Mouse (Mus musculus) left cerebral cortex, adult 18-20 months (tissue): ENCODE measurements around the gene Lrmda. TPM values are rescaled to one million over a fixed set of nuclear protein-coding genes. Genes with fewer than 3 reads are reported as not detected.
A peak's percentile ranks its signal among the peaks of the same experiment; 100 is the strongest.

Experiments
- DNase-seq, 2 experiments: peaks; one replicate each; pipeline ENCODE4 v3.0.0; 2021 to 2022; ENCODE audit warnings: low spot score in 2 of 2, mixed read lengths in 1 of 2
- total RNA-seq, 2 experiments: library from RNA; stranded (reverse); gene quantifications; 2 replicates each; pipeline ENCODE4 v1.2.3; 2021

Gene Lrmda
- total RNA-seq, 2 experiments from 2014 or later: 1.4 to 1.7 TPM

GRCm38 (mm10) chr14:22306759-22307158 lies 287.2 kb downstream of the Lrmda start:
- DNase-seq: no peak

- DNase-seq: no peak
Observed at GRCm38 (mm10) chr14:22308059-22308458, 288.5 kb downstream of the Lrmda start.

- no peak for DNase-seq
Observed at GRCm38 (mm10) chr14:22323058-22323457, 303.5 kb downstream of the Lrmda start.

GRCm38 (mm10) chr14:22323530-22324292 lies 304.2 kb downstream of the Lrmda start:
- no peak for DNase-seq

- DNase-seq: no peak
Observed at GRCm38 (mm10) chr14:22326218-22326964, 306.9 kb downstream of the Lrmda start.

DNA sequence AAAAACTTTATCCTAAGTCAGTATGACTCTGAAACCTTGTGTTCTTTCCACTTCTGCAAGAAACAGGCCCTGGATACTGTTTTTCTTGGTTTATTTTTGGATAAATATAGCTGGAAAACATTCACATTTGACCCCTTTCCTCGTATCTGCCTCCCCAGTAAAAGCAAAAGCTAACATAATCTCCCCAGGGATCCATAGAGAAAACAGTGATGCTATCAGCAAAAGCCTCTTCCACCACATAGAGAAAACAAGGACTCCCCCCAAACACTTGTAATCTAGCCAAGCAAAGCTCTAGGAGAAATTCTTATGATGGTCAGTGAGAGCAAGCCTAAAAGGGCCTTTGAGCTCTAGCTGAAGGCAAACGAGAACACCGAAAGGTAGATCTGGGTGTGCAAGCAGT lies 309.7 kb downstream of the Lrmda start:
- no peak for DNase-seq

GRCm38 (mm10) chr14:22335101-22335820 lies 315.7 kb downstream of the Lrmda start:
- DNase-seq: no peak

GRCm38 (mm10) chr14:22339176-22339575 lies 319.7 kb downstream of the Lrmda start:
- DNase-seq: peak; percentile 11 to 48

DNA sequence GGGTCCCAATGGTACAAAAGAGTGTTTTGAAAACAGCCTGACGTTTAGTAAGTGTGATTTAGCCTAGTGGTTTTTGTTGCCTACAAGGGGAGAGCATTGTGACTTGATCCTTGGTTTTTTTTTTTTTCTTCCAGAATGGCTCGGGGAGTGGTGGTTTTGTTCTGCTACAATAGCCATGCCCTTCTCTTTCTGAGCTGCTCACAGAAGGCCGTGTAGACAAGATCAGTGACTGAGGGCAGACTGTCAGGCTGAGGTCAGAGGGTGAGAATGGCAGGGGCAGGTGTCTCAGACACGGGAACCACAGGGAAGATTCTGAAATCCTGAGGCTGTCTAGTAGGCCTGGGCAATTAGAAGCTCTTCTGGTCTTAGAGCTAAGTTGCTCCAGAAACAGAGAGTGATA lies 323.8 kb downstream of the Lrmda start:
- DNase-seq: no peak

GRCm38 (mm10) chr14:22345248-22345647 lies 325.7 kb downstream of the Lrmda start:
- DNase-seq: no peak

DNA sequence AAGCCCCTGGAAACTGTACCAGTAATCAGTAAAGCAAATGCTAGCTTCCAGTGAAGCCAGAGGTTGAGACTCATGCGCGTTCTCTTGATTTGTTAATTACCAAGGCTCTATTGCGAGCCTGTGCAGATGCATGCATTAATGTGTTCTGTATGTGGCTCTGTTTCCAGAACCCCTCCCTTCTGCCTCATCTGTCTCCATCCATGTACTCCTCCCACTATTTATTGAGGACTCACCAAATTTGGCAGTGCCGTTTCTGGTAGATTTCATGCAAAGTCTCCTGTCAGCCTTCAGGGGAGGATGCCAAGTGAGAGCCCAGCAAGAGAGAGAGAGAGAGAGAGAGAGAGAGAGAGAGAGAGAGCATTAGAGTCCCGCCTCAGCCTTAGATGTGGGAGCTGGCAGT lies 334.1 kb downstream of the Lrmda start:
- DNase-seq: no peak

DNA sequence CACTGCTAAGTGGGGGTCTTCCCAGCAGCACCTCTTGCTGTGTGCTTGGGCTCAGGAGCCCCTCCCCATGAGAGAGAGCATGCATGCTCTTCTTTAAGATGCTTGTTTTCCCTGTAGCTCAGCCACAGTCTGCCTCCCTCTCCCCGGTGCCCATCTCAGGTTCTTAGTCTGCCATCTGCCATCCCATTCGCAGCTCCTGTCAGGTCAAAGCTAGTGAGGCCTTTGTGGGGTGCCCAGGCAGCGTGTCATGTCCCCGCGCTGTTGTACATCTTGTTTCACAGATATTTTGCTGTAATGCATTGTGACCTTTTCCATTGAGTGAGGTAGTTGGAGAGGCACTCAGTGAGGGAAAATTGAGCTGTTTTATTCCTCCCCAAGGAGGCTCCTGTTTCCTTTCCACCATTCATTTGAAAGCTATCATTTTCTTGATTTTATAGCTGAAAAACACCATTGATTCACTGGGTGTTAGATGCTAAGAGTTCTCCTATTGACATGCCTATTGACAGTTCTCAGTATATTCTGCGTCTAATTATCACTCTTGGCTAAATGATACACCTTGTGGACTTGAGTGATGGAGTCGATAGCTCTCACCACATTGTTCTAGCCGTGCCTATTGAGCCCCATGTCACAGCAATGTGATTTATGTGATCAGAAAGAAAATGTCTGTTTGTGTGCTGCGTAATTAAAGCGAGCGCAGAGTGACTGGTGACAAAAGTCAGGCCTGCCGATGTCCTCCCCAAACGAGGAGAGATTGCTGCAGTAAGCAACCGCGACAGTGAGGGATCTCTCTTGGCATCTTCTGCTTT lies 335.5 kb downstream of the Lrmda start:
- no peak for DNase-seq

DNA sequence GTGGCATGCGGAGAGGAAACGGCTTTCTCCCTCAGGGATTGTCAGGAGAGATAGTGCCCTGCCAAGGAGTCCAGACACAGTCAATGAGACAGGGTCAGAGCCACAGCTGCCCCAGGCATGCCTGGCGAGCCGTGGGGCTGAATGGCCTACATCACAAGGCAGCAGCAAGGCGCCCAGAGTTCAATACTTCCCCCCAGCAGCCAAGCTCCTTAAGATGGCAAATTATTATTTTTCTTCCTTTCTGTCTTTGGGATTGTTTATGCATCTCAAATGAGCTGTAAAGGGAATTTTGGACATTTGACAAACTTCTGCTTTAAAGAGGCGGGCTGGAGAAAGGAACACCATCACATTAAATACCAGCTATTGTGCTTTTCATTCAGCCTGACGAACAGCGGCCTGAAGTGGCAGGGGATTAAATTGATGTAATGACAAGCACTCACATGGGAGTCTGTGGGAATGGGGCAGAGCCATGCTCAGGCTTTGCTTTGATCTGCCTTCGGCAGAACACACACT lies 338.5 kb downstream of the Lrmda start:
- DNase-seq: no peak

DNA sequence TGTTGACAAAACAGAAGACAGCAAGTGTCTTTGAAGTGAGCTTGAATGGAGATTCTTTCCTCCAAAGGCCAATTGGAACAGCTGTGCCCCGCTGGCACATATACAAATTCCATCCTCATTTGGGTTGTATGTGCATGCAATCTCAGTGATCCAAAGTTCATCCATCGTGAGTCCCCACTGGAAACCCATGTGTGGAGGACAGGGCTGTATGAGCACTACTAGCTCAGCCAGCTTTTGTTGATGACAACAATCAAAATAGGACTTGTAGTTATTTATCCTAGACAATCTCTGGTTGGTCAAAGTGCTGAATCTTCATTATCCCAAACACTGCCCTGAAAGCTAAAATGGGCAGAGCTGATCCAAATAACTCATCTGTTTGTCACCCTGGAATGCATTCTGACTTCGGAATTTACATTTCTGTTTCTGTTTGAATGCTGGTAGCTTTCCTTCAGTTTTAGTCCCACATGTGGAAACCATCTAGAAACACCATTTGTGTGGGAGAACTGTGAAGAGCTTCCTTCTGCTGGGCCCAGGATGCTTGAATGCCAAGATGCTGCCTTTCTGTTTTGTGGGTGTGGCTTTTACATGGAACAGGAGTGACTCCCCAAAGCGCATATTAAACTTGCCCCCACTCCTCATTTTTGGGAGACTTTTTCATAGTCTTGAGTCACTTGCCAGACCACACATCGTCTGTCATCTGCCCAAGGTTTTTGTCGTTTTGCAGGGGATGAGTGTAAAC lies 344.7 kb downstream of the Lrmda start:
- DNase-seq: peak; percentile 31 to 37

GRCm38 (mm10) chr14:22364771-22365355 lies 345.4 kb downstream of the Lrmda start:
- peak in 1 of 2 experiments; percentile 9 for DNase-seq

DNA sequence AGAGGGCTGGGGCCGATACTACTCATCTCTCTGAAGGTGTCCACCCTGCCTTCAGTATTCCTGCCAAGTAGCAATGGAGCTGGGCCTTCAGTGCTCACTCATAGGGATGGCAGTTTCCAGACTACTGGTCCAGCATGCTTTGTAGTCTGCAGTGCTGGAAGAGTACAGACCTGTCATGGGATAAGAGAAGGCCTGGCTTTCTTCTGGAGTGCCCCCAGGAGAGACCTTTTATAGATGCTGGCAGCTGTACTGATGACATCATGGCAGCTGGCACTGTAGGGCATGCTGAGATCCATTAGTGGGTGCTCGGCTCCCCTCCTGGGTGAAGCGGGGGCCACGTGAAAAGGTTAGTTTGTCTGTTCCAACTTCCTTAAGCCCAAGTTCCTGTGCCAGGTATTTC lies 348.1 kb downstream of the Lrmda start:
- DNase-seq: no peak

DNA sequence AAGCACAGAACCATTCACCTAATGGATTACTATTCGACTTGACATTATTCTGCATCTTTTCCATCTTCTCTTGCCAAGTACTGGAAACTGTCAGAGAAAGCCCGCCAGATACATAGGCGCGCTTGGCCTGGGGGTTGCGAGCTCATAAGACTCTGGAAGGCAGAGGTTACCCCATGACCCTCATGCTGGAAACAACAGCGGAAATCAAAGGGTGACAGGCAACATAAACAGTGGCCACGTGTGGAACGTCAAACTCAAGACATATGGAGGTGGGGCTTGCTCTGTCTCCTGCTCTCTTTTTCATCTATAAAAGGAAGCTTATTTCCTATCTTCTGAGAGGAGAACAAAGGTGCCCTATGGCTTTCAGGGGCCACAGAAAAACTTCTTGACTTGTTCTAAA lies 351.6 kb downstream of the Lrmda start:
- DNase-seq: no peak

- DNase-seq: no peak
Observed at GRCm38 (mm10) chr14:22372666-22373360, 353.3 kb downstream of the Lrmda start.

DNA sequence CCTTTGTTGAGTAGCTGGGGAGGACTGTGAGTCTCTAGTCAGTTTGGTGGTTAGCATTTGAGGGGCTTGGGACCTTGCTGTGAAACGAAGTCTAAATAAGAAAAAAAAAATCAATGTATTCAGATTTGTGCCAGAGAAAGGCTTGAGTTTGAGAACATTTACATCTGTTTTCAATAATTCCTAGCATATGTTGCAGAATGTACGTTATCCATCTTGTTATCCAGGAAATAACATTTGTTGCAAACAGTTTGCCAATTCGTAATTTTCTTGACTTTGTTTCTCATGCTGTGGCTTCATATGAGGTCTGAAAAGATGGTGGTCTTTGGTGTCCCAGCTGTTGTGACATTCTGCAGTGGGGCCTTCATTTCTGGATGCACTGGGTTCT lies 353.8 kb downstream of the Lrmda start:
- DNase-seq: no peak
